Mouse (Mus musculus): ENCODE results near the gene Uaca. TPM values are rescaled to one million over a fixed set of nuclear protein-coding genes. Genes with fewer than 3 reads are reported as not detected.
"Not testable (repeated sequence)": the region's sequence is repeated elsewhere in the genome, so short reads cannot be mapped to it uniquely, and the experiment has no call there.

The Uaca gene
- polyA plus RNA-seq, 1 experiment from 2014 or later = 6.8 TPM

DNA sequence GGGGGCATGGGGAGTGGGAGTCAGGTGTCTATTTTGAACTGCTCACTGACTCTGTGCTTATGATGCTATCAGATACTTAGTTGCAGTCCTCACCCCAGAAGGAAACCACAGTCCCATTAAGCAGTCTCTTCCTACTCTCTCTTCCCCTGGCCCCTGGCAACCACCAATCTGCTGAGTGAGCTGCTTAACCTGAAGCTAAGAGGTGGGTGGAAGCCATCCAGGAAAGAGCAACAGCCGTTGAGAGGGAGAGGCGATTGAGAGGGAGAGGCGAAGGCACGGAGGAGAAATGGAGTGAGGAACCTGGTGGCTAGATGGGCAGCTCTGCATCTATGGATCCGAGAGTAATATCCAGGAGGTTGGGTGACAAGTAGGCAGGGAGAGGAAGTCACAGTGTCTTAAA, 13.7 kb downstream of the Uaca start:
- no peak overlapping the region for H3K4me3 ChIP-seq (ENCODE audit: inconsistent target)
- 17% methylated on average over 5 of the region's 5 CpGs for WGBS (ENCODE audit: missing documents)
- H3K27ac ChIP-seq = no peak overlapping the region
- H3K79me2 ChIP-seq (ENCODE audit: inconsistent target) = no peaks in the 10 kb centered on the region
- no peaks in the 10 kb centered on the region for H3K36me3 ChIP-seq (ENCODE audit: inconsistent target)

DNA sequence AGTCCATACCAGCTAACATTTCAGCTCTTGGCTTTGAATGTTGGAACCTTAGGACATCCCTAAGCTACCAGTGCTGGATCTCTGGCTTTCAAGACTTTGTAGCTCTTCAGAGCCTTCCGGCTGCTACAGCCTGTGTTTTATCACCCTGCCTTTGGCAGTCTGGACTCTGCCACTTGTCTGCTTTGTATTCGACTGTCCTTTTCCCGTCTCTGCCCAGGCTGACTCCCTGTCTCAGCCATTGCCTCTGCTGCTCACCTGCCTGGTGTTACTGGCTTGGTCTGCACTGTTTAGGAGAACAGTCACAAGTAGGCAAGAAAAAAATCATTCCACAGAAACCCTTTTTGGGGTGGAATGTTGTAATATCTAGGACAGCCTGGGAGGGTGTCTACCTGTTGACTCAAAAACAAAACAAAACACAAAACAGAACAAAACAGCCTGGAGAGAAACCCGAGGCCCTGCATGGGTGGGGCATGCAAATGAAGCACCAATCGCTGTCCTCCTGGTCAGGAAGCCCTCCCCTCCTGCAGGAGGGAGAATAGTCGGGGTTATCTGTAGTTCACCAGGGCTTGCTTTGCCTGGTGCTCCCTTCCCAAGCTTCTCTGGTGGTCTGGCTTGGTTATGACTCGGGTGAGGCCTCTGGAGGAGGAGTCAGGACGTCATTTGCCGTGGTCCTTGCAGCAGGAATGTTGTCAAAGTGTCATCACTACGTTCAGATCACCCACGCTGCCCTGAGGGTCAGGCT, 19.0 kb downstream of the Uaca start:
- Histone ChIP-seq H3K27ac (no peak overlapping the region), H3K4me3 (ENCODE audit: inconsistent target) (no peak overlapping the region), H3K79me2 (ENCODE audit: inconsistent target) (no peaks in the 10 kb centered on the region), H3K36me3 (ENCODE audit: inconsistent target) (no peaks in the 10 kb centered on the region)
- 23% methylated on average over 11 of the region's 11 CpGs for WGBS (ENCODE audit: missing documents)

DNA sequence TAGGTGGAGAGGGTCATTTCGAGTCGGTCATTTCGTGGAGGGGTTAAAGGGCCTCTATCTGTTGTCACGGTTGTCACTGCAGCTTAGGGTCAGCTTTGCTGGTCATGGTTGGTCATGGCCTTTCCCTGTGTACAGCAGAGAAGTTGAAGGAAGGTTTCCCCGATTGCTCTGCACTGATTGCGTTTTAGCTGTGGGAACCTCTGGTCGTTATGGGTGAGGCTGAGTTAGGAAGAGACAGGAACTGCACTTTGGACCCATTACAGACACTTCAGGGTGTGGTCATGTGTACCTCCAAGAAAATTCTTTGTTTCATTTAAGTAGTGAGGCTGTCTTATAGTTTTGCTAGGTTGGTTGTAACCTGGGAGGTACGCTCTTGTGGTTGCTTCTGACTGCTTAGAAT, 21.2 kb downstream of the Uaca start:
- H3K79me2 ChIP-seq (ENCODE audit: inconsistent target) = no peaks in the 10 kb centered on the region
- H3K27ac ChIP-seq = no peak overlapping the region
- H3K36me3 ChIP-seq (ENCODE audit: inconsistent target) = no peaks in the 10 kb centered on the region
- H3K4me3 ChIP-seq (ENCODE audit: inconsistent target) = no peak overlapping the region
- 92% methylated on average over 8 of the region's 8 CpGs for WGBS (ENCODE audit: missing documents)

DNA sequence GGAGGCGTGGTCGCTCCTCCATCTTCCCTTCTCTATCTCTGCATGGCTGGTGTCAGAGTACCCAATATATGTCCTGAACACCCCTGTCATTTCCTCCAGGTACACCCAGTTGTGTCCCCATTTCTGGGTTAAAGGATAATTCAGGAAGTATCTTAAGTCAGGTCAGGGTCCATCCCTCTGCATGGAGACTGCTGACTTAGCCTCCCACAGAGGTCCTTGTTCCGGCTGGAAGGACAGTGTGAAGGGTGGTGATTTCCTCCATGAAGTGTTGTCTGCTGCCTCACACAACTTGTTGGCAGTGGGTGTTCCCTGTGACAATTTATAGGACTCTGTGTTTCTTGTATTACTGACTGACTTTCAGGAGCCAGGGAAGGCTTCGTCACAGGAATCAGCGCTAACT, 23.2 kb downstream of the Uaca start:
- H3K79me2 ChIP-seq (ENCODE audit: inconsistent target) = no peaks in the 10 kb centered on the region
- WGBS (ENCODE audit: missing documents) = 87% methylated on average over 5 of the region's 5 CpGs

DNA sequence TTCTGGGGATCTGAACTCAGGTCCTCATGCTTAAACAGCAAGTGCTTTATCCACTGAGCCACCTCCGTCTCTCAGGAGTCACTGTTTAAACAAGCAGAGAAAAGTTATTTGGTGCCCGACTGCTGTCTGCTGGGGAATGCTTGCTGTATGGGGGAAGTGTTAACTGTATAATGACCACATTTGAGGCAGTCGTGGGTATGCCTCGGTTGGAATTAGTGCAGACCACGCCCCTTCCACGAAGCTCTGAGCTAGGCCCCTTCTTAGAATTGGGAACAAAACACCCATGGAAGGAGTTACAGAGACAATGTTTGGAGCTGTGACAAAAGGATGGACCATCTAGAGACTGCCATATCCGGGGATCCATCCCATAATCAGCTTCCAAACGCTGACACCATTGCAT, 24.2 kb downstream of the Uaca start:
- not testable (repeated sequence) for H3K27ac ChIP-seq; H3K36me3 ChIP-seq (ENCODE audit: inconsistent target); H3K79me2 ChIP-seq (ENCODE audit: inconsistent target); H3K4me3 ChIP-seq (ENCODE audit: inconsistent target)
- WGBS (ENCODE audit: missing documents) = 65% methylated on average over 6 of the region's 8 CpGs

More for the DNA sequence above, 23.2 kb downstream of the Uaca start:
- no peak overlapping the region for H3K27ac ChIP-seq
- no peak overlapping the region for H3K4me3 ChIP-seq (ENCODE audit: inconsistent target)
- no peaks in the 10 kb centered on the region for H3K36me3 ChIP-seq (ENCODE audit: inconsistent target)

DNA sequence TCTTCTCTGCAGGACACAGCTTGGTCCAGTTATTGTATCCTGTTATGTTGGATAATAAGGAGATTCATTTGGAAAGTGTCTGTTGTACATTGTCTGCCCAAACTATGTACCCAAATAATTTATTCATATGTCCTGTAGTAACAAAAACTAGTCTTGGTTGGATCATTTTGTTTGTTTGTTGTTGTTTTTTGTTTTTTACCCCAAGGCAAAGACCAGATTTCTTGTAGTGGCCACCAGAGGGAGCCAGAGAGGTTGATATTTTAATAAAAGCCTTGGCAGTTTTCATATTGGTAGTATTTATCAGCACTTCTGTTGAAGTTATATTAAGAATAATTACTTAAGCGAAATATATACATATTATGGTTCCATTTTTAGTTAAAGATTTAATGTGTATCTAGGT, 25.0 kb downstream of the Uaca start:
- Histone ChIP-seq H3K4me3 (ENCODE audit: inconsistent target) (no peak overlapping the region), H3K79me2 (ENCODE audit: inconsistent target) (no peaks in the 10 kb centered on the region), H3K36me3 (ENCODE audit: inconsistent target) (no peaks in the 10 kb centered on the region), H3K27ac (no peak overlapping the region)
- WGBS (ENCODE audit: missing documents) = 0% methylated on average over 1 of the region's 1 CpGs

DNA sequence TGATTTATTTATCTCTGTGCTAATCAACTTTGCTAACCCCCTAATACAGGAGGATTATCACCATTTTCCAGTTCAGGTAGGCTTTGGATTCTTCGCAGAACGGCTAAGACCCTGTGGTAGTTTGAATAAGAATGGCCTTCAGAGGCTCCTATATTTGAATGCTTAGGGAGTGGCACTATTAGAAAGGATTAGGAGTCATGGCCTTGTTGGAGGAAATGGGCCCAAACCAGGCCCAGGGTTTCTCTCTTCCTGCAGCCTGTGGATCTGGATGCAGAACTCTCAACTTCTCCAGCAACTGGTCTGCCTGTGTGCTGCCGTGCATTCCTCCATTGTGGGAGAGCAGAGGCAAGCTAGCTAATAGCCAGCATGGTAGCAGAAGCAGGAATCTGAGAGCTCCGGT, 27.2 kb downstream of the Uaca start:
- Histone ChIP-seq H3K27ac (no peak overlapping the region), H3K36me3 (ENCODE audit: inconsistent target) (no peaks in the 10 kb centered on the region), H3K4me3 (ENCODE audit: inconsistent target) (no peak overlapping the region), H3K79me2 (ENCODE audit: inconsistent target) (no peaks in the 10 kb centered on the region)
- WGBS (ENCODE audit: missing documents) = 98% methylated on average over 4 of the region's 4 CpGs

DNA sequence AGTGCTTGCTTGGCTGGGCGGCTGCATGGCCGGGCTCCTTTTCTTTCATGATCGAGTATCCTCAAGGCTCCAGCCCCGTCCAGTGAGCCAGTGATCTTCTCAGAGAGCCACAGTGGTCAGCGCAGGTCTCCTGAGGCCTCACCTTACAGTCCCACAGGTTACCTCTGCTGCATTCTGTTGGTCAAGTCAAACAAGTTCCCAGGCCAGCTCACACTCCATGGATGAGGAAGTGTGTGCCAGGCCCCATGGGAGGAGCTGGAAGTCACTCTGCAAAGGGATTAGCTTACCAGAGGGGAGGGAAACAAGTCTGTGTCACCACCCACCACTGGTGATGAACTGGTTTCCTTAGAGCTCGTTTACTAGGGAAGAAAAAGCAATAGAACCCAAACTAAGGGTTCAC, 28.3 kb downstream of the Uaca start:
- no peaks in the 10 kb centered on the region for H3K79me2 ChIP-seq (ENCODE audit: inconsistent target)
- no peaks in the 10 kb centered on the region for H3K36me3 ChIP-seq (ENCODE audit: inconsistent target)
- H3K27ac ChIP-seq = no peak overlapping the region
- WGBS (ENCODE audit: missing documents) = 84% methylated on average over 6 of the region's 6 CpGs
- no peak overlapping the region for H3K4me3 ChIP-seq (ENCODE audit: inconsistent target)

DNA sequence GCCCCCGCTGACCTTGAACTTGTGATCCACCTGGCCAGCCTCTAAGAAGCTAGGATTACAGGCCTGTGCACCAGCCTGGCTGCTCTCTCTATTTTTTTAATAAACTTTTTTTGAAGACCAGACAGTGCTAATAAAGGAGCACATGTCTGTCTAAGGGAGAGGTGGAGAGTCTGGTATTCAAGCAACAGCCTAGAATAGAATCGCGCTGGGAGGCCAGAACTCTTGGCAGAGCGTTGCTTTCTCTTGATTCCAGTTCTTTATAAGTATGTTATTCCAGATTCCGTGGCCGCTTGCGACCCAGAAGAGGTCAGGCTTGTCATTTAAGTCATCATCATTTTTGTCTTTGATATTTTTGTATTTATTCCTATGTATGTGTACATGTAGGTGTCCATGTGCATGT, 31.2 kb downstream of the Uaca start:
- H3K79me2 ChIP-seq (ENCODE audit: inconsistent target) = no peaks in the 10 kb centered on the region
- no peak overlapping the region for H3K27ac ChIP-seq
- WGBS (ENCODE audit: missing documents) = 99% methylated on average over 7 of the region's 7 CpGs
- H3K4me3 ChIP-seq (ENCODE audit: inconsistent target) = no peak overlapping the region
- H3K36me3 ChIP-seq (ENCODE audit: inconsistent target) = no peaks in the 10 kb centered on the region

DNA sequence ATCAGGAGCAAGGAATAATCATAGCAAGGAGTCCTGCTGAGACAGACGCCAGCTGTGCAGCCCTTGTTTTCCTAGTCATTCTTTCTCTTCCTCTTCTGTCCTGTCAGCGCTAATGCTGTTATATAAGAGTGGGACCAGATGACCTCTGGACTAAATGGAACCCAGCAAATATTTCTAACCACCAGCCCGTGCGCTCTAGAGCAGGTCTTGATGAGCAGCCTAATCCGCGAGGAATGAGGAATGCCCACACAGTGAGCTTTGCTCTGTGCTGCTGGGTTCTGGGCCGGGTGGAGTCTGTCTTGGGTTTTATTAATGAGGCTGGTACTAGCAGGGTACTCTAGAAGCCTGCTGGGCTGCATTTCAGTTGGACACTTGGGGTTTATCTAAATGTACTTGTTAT, 32.4 kb downstream of the Uaca start:
- H3K4me3 ChIP-seq (ENCODE audit: inconsistent target) = no peak overlapping the region
- H3K79me2 ChIP-seq (ENCODE audit: inconsistent target) = no peaks in the 10 kb centered on the region
- no peak overlapping the region for H3K27ac ChIP-seq
- no peaks in the 10 kb centered on the region for H3K36me3 ChIP-seq (ENCODE audit: inconsistent target)
- WGBS (ENCODE audit: missing documents) = 76% methylated on average over 7 of the region's 7 CpGs

DNA sequence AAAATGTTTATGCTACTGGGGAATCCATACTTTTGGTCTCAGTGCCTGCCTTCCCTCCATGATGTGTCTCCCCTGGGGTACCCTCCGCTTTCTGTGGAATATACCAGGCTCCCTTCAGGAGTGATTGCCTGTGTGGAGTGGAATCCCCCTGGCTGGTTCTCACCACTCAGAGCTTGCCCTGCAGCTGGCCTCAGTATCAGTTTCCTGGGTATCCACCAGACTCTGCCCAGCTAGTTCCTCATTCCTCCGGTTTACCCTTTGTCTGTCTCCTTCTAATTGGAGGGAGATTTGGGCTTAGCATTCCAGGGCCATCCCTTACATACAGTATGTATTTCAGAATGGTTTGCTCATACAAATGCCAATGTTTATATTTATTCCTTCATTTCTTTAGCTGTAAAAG, 33.9 kb downstream of the Uaca start:
- H3K79me2 ChIP-seq (ENCODE audit: inconsistent target) = no peaks in the 10 kb centered on the region
- 28% methylated on average over 2 of the region's 2 CpGs for WGBS (ENCODE audit: missing documents)
- no peaks in the 10 kb centered on the region for H3K36me3 ChIP-seq (ENCODE audit: inconsistent target)
- H3K4me3 ChIP-seq (ENCODE audit: inconsistent target) = no peak overlapping the region
- no peak overlapping the region for H3K27ac ChIP-seq

DNA sequence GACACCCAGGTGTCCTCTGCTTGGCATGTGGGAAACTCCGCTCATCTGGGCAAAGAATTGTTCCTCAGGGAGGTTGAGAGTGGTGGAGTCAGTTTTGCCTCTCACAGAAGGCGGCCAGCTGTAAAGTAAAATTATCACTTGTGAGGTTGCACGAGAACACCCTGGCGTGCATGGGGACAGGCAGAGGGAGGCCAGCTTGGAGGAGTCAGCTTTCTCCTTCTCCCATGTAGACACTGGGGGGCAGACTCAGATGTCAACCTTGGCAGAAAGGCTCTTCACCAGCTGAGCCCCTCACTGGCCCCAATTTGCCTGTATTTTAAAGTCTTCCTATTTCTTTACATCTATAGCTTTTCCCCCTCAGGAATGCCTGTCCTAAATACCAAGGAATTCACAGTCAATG, 35.3 kb downstream of the Uaca start:
- no peak overlapping the region for H3K27ac ChIP-seq
- H3K36me3 ChIP-seq (ENCODE audit: inconsistent target) = no peaks in the 10 kb centered on the region
- 100% methylated on average over 3 of the region's 4 CpGs for WGBS (ENCODE audit: missing documents)
- no peak overlapping the region for H3K4me3 ChIP-seq (ENCODE audit: inconsistent target)
- no peaks in the 10 kb centered on the region for H3K79me2 ChIP-seq (ENCODE audit: inconsistent target)

DNA sequence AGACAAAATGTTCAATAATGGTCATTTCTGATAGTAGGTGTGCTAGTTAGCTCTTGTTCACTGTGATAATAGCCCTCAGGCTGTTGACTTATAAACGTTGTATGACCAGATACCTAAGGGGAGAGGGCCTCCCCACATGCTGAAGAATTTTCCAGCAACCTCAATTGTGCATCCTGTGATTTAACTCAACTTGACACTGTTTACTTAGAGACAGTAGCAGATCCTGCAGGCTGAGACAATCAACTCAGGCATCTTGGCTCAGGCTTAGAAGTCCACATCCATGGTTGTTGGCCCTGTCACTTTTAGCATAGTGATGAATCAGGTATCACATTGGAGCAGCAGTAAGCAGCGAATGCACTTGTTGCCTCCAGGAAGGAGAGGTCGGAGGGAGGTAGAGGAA, 35.7 kb downstream of the Uaca start:
- WGBS (ENCODE audit: missing documents) = 75% methylated on average over 3 of the region's 3 CpGs
- H3K27ac ChIP-seq = no peak overlapping the region
- H3K4me3 ChIP-seq (ENCODE audit: inconsistent target) = no peak overlapping the region
- H3K36me3 ChIP-seq (ENCODE audit: inconsistent target) = no peaks in the 10 kb centered on the region
- no peaks in the 10 kb centered on the region for H3K79me2 ChIP-seq (ENCODE audit: inconsistent target)

DNA sequence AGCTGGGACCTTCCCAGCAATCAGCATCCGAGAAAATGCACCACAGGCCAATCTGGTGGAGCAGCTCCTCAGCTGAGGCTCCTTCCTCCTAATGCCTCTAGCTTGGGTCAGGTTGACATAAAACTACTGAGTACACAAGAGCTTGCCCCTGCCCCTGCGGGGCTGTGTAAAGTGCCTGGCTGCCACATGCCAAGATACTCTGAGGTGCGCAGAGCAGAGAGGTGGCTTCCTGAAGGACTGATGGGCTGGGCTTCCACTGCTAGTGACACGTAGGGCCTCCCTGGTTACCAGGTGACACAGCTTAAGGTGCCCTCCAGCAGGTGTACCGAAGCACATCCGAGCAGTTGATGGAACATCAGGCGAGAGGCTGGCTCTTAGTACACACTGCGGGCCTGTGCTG, 37.9 kb downstream of the Uaca start:
- Histone ChIP-seq H3K27ac (no peak overlapping the region), H3K36me3 (ENCODE audit: inconsistent target) (no peaks in the 10 kb centered on the region), H3K4me3 (ENCODE audit: inconsistent target) (no peak overlapping the region), H3K79me2 (ENCODE audit: inconsistent target) (no peaks in the 10 kb centered on the region)
- 91% methylated on average over 7 of the region's 8 CpGs for WGBS (ENCODE audit: missing documents)

DNA sequence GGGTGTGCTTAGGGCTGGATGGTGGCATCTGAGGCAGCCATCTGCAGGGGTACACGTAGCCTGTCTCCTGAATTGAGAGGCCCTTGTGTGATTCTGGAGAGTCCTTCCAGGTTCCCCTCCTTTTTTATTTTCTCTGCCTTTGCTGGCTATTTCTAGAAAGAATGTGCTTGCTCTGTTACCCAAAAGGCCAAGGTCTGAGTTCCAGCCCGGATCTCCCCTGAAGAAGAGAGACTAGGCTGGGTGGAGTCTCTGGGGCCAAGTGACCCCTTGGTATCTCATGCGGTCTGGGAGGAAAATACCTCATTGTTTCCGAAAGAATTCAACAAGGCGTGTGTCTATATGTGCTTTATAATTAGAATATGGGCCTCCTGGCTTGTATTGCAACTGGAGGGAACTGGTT, 41.8 kb downstream of the Uaca start:
- Histone ChIP-seq H3K36me3 (ENCODE audit: inconsistent target) (no peaks in the 10 kb centered on the region), H3K4me3 (ENCODE audit: inconsistent target) (no peak overlapping the region), H3K79me2 (ENCODE audit: inconsistent target) (no peaks in the 10 kb centered on the region), H3K27ac (no peak overlapping the region)
- WGBS (ENCODE audit: missing documents) = 92% methylated on average over 5 of the region's 5 CpGs

DNA sequence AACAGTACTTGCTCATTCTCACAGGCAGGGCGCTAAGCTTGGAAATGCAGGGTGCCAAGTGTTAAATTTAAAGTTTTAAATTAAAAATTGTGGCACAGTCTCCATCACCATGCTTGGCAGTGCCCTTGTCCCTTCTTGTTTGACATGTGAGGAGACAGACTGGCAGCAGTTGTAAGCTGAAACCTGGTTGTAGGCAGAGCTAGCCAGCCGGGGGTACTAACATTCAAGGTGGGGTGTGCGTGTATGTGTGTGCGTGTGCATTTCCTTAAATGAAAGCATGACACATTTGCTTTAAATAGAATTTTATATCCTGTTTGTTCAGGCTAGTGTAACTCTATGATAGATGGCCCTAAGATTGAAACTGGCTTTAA, 42.7 kb downstream of the Uaca start:
- Histone ChIP-seq H3K36me3 (ENCODE audit: inconsistent target) (no peaks in the 10 kb centered on the region), H3K79me2 (ENCODE audit: inconsistent target) (no peaks in the 10 kb centered on the region), H3K27ac (no peak overlapping the region), H3K4me3 (ENCODE audit: inconsistent target) (no peak overlapping the region)
- WGBS (ENCODE audit: missing documents) = 58% methylated on average over 3 of the region's 4 CpGs

Measured in macrophage (primary cell).